Mouse (Mus musculus): ENCODE measurements at regions not wholly inside any gene's neighbourhood (a gene's known extent, or its start where the extent isn't known, plus 50 kb on each side); places are given as distances from the start of the nearest gene placed in this dataset.

DNA sequence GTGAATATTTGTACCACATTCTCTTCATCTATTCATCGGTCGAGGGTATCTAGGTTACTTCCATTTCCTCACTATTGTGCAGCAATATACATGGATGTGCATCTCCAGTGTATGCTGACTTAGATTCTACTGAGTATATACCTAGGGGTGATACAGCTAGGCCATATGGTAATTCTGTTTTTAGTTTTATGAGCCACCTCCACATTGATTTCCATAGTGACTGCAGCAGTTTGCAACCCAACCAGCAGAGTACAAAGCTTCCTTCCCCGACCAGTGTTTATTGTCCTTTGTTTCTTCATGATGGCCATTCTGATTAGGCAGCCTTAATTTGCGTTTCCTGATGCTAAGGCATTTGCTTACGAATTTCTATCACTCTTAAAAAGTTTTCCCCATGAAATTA is 111.1 kb upstream of the Slc39a10 start:
- Histone ChIP-seq H3K27ac (ENCODE audit: low read depth, low read length) (no peak overlapping the region), H3K4me1 (replicated peaks; ENCODE audit: control insufficient read depth, insufficient read depth, low read length) (no peaks in the 10 kb centered on the region), H3K9ac (ENCODE audit: low read length) (no peak overlapping the region), H3K9me3 (ENCODE audit: control insufficient read depth, low read length) (no peaks in the 10 kb centered on the region), H3K4me3 (ENCODE audit: low read depth, low read length) (no peak overlapping the region), H3K27me3 (ENCODE audit: control insufficient read depth, insufficient read depth, low read length) (no peaks in the 10 kb centered on the region), H3K4me2 (ENCODE audit: low read depth, low read length, severe bottlenecking) (no peak overlapping the region), H3K36me3 (ENCODE audit: control insufficient read depth, insufficient read depth, low read length) (no peaks in the 10 kb centered on the region)
- DNase-seq (ENCODE audit: low spot score) (no peak), ATAC-seq (replicated peaks; ENCODE audit: low FRiP score) (no peak)
- 81% methylated on average over 5 of the region's 5 CpGs for WGBS

DNA sequence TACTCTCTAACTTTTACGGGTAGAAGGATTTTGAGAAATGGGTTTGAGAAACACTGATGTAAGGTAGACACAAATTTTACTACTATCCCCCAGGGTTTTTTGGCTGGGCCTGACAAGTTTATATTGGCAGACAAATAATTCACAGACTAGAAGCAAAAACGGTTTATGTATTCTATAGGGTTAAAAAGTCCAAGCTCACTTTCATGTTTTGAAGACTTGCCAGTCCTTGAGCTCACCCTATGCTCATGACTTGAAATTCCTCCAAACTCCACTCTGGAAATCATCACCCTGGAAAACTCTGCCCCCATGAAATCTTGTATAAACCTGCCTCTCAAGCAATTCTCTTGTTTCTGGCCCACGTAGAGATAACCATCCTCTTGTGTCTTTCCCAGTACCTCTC is 106.7 kb upstream of the Slc39a10 start:
- Histone ChIP-seq H3K27me3 (ENCODE audit: control insufficient read depth, insufficient read depth, low read length) (no peaks in the 10 kb centered on the region), H3K4me1 (replicated peaks; ENCODE audit: control insufficient read depth, insufficient read depth, low read length) (no peaks in the 10 kb centered on the region), H3K4me2 (ENCODE audit: low read depth, low read length, severe bottlenecking) (no peak overlapping the region), H3K4me3 (ENCODE audit: low read depth, low read length) (no peak overlapping the region), H3K9ac (ENCODE audit: low read length) (no peak overlapping the region), H3K36me3 (ENCODE audit: control insufficient read depth, insufficient read depth, low read length) (no peaks in the 10 kb centered on the region), H3K27ac (ENCODE audit: low read depth, low read length) (no peak overlapping the region), H3K9me3 (ENCODE audit: control insufficient read depth, low read length) (no peaks in the 10 kb centered on the region)
- 86% methylated on average over 3 of the region's 3 CpGs for WGBS
- ATAC-seq (replicated peaks; ENCODE audit: low FRiP score) (no peak), DNase-seq (ENCODE audit: low spot score) (no peak)

GRCm38 (mm10) chr1:46985978-46986377 is 93.3 kb upstream of the Slc39a10 start:
- Histone ChIP-seq H3K27me3 (ENCODE audit: control insufficient read depth, insufficient read depth, low read length) (no peaks in the 10 kb centered on the region), H3K9ac (ENCODE audit: low read length) (no peak overlapping the region), H3K9me3 (ENCODE audit: control insufficient read depth, low read length) (no peaks in the 10 kb centered on the region), H3K4me2 (ENCODE audit: low read depth, low read length, severe bottlenecking) (no peak overlapping the region), H3K27ac (ENCODE audit: low read depth, low read length) (no peak overlapping the region), H3K36me3 (ENCODE audit: control insufficient read depth, insufficient read depth, low read length) (no peaks in the 10 kb centered on the region), H3K4me3 (ENCODE audit: low read depth, low read length) (no peak overlapping the region), H3K4me1 (replicated peaks; ENCODE audit: control insufficient read depth, insufficient read depth, low read length) (no peaks in the 10 kb centered on the region)
- DNase-seq (ENCODE audit: low spot score) = no peak
- WGBS = 64% methylated on average over 1 of the region's 1 CpGs
- ATAC-seq (replicated peaks; ENCODE audit: low FRiP score) = no peak

- no peaks in the 10 kb centered on the region for H3K4me1 ChIP-seq (replicated peaks; ENCODE audit: control insufficient read depth, insufficient read depth, low read length)
- H3K4me2 ChIP-seq (ENCODE audit: low read depth, low read length, severe bottlenecking) = no peak overlapping the region
- no peak overlapping the region for H3K4me3 ChIP-seq (ENCODE audit: low read depth, low read length)
- no peaks in the 10 kb centered on the region; the same call in 1 of the 2 replicates for H3K9me3 ChIP-seq (ENCODE audit: control insufficient read depth, low read length)
- H3K36me3 ChIP-seq (ENCODE audit: control insufficient read depth, insufficient read depth, low read length) = no peaks in the 10 kb centered on the region
- ATAC-seq (replicated peaks; ENCODE audit: low FRiP score) (no peak), DNase-seq (ENCODE audit: low spot score) (no peak)
- no peaks in the 10 kb centered on the region for H3K27me3 ChIP-seq (ENCODE audit: control insufficient read depth, insufficient read depth, low read length)
- 97% methylated on average over 1 of the region's 1 CpGs for WGBS
- H3K9ac ChIP-seq (ENCODE audit: low read length) = no peak overlapping the region
- H3K27ac ChIP-seq (ENCODE audit: low read depth, low read length) = no peak overlapping the region
Measured at GRCm38 (mm10) chr1:46983093-46983492, 90.4 kb upstream of the Slc39a10 start.

GRCm38 (mm10) chr1:46970470-46970869 is 77.8 kb upstream of the Slc39a10 start:
- Histone ChIP-seq H3K9ac (ENCODE audit: low read length) (no peak overlapping the region), H3K4me3 (ENCODE audit: low read depth, low read length) (no peak overlapping the region), H3K27me3 (ENCODE audit: control insufficient read depth, insufficient read depth, low read length) (no peaks in the 10 kb centered on the region), H3K36me3 (ENCODE audit: control insufficient read depth, insufficient read depth, low read length) (no peaks in the 10 kb centered on the region), H3K4me1 (replicated peaks; ENCODE audit: control insufficient read depth, insufficient read depth, low read length) (no peaks in the 10 kb centered on the region), H3K9me3 (ENCODE audit: control insufficient read depth, low read length) (no peaks in the 10 kb centered on the region), H3K27ac (ENCODE audit: low read depth, low read length) (no peak overlapping the region), H3K4me2 (ENCODE audit: low read depth, low read length, severe bottlenecking) (no peak overlapping the region)
- no peak; the same call in 1 of the 2 replicates for ATAC-seq (replicated peaks; ENCODE audit: low FRiP score)
- DNase-seq (ENCODE audit: low spot score) = no peak
- 67% methylated on average over 3 of the region's 3 CpGs for WGBS

DNA sequence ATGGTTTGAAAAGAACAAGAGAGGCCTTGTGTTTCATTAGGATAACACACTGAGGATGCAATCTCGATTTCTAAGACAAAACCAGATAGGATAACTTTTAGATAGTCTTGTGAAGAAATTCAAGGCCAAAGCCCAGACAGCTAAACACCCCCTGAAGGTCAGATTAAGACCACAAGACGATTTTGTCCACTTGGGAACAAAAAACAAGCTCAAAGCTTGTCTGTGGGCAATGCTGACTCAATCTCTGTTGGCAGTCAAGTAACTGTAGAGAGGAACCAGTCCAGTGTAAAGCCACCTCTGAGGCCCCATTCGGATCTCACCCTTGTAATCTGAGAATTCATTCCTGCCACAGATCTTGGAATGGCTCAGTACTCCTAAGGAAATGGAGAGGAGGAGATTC is 75.7 kb upstream of the Slc39a10 start:
- no peak overlapping the region for H3K4me2 ChIP-seq (ENCODE audit: low read depth, low read length, severe bottlenecking)
- no peaks in the 10 kb centered on the region for H3K9me3 ChIP-seq (ENCODE audit: control insufficient read depth, low read length)
- no peak overlapping the region for H3K27ac ChIP-seq (ENCODE audit: low read depth, low read length)
- 73% methylated on average over 3 of the region's 3 CpGs for WGBS
- ATAC-seq (replicated peaks; ENCODE audit: low FRiP score) = no peak
- H3K27me3 ChIP-seq (ENCODE audit: control insufficient read depth, insufficient read depth, low read length) = no peaks in the 10 kb centered on the region
- H3K9ac ChIP-seq (ENCODE audit: low read length) = no peak overlapping the region
- no peaks in the 10 kb centered on the region for H3K36me3 ChIP-seq (ENCODE audit: control insufficient read depth, insufficient read depth, low read length)
- DNase-seq (ENCODE audit: low spot score) = no peak
- no peak overlapping the region for H3K4me3 ChIP-seq (ENCODE audit: low read depth, low read length)
- no peaks in the 10 kb centered on the region for H3K4me1 ChIP-seq (replicated peaks; ENCODE audit: control insufficient read depth, insufficient read depth, low read length)

DNA sequence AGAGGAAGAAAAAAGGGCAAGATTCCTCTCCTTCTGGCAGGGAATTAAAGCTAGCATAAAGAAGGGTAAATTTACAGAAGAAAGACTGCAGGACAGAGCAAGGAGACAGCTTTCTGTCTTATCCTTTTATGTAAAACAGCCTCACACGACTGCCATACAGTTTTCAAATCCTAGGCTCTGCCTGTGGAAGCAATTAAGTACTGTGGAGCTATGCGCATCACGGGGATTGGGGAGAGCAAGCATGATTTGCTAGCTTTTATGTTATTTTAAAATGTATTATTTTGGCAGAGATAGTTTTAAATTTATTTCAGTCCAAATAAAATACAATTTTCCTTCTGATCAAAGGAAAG is 74.2 kb upstream of the Slc39a10 start:
- Histone ChIP-seq H3K4me3 (ENCODE audit: low read depth, low read length) (no peak overlapping the region), H3K4me1 (replicated peaks; ENCODE audit: control insufficient read depth, insufficient read depth, low read length) (no peaks in the 10 kb centered on the region), H3K9me3 (ENCODE audit: control insufficient read depth, low read length) (no peaks in the 10 kb centered on the region), H3K36me3 (ENCODE audit: control insufficient read depth, insufficient read depth, low read length) (no peaks in the 10 kb centered on the region), H3K4me2 (ENCODE audit: low read depth, low read length, severe bottlenecking) (no peak overlapping the region), H3K27ac (ENCODE audit: low read depth, low read length) (no peak overlapping the region), H3K27me3 (ENCODE audit: control insufficient read depth, insufficient read depth, low read length) (no peaks in the 10 kb centered on the region), H3K9ac (ENCODE audit: low read length) (no peak overlapping the region)
- DNase-seq (ENCODE audit: low spot score) = no peak
- ATAC-seq (replicated peaks; ENCODE audit: low FRiP score) = no peak
- 68% methylated on average over 3 of the region's 3 CpGs for WGBS

- Histone ChIP-seq H3K9ac (ENCODE audit: low read length) (no peak overlapping the region), H3K4me1 (replicated peaks; ENCODE audit: control insufficient read depth, insufficient read depth, low read length) (no peaks in the 10 kb centered on the region), H3K4me2 (ENCODE audit: low read depth, low read length, severe bottlenecking) (no peak overlapping the region), H3K9me3 (ENCODE audit: control insufficient read depth, low read length) (no peaks in the 10 kb centered on the region), H3K4me3 (ENCODE audit: low read depth, low read length) (no peak overlapping the region), H3K27ac (ENCODE audit: low read depth, low read length) (no peak overlapping the region), H3K27me3 (ENCODE audit: control insufficient read depth, insufficient read depth, low read length) (no peaks in the 10 kb centered on the region), H3K36me3 (ENCODE audit: control insufficient read depth, insufficient read depth, low read length) (no peaks in the 10 kb centered on the region)
- no peak for DNase-seq (ENCODE audit: low spot score)
- 62% methylated on average over 5 of the region's 5 CpGs for WGBS
- no peak for ATAC-seq (replicated peaks; ENCODE audit: low FRiP score)
Measured at GRCm38 (mm10) chr1:46965996-46966916, 73.6 kb upstream of the Slc39a10 start.

All from forebrain, embryonic 11.5 days (tissue).